Mouse (Mus musculus) kidney, embryonic 15.5 days (tissue): ENCODE measurements at regions not wholly inside any gene's neighbourhood (a gene's known extent, or its start where the extent isn't known, plus 50 kb on each side); places are given as distances from the start of the nearest gene placed in this dataset.

Experiments used
- ATAC-seq: fragments of 200-750 bp; cut with Nextera tagmentation; replicated peaks from 2 replicates; pipeline ENCODE4 v1.8.0; 2017; ENCODE audit warnings: moderate TSS enrichment; ENCODE audit not compliant: low FRiP score
- H3K27ac ChIP-seq: fragments of 300-500 bp; sonication (generic); 2 replicates; pipeline ENCODE4 v1.5.1; 2015; ENCODE audit warnings: mild to moderate bottlenecking, inconsistent platforms
- H3K27me3 ChIP-seq: fragments of 300-500 bp; sonication (generic); 2 replicates; pipeline ENCODE4 v1.6.1; 2015; ENCODE audit warnings: inconsistent platforms
- H3K36me3 ChIP-seq: fragments of 300-500 bp; sonication (generic); 2 replicates; pipeline ENCODE4 v1.6.1; 2015; ENCODE audit warnings: inconsistent platforms
- H3K4me1 ChIP-seq: fragments of 300-500 bp; sonication (generic); 2 replicates; pipeline ENCODE4 v1.6.1; 2015; ENCODE audit warnings: inconsistent platforms
- H3K4me2 ChIP-seq: fragments of 300-500 bp; sonication (generic); 2 replicates; pipeline ENCODE4 v1.6.1; 2015; ENCODE audit warnings: moderate library complexity, mild to moderate bottlenecking, inconsistent platforms
- H3K4me3 ChIP-seq: fragments of 300-500 bp; sonication (generic); replicated peaks from 2 replicates; pipeline ENCODE4 v1.5.1; 2015; ENCODE audit warnings: mild to moderate bottlenecking, inconsistent platforms
- H3K9ac ChIP-seq: fragments of 300-500 bp; sonication (generic); 2 replicates; pipeline ENCODE4 v1.6.1; 2015; ENCODE audit warnings: mild to moderate bottlenecking, inconsistent platforms
- H3K9me3 ChIP-seq: fragments of 300-500 bp; sonication (generic); replicated peaks from 2 replicates; pipeline ENCODE4 v1.6.1; 2016; ENCODE audit warnings: inconsistent platforms
- WGBS: fragments of 180-500 bp; shearing (Covaris S2); methylation state at CpG from one replicate; pipeline ENCODE4 v1.1.7; 2015; ENCODE audit warnings: mixed read lengths; 5-methylcytosine and 5-hydroxymethylcytosine counted together

- ATAC-seq: peak; percentile 25; the same call in 1 of the 2 replicates
- H3K9ac ChIP-seq: no peak overlapping the region
- H3K36me3 ChIP-seq: no peaks in the 10 kb centered on the region
- H3K4me1 ChIP-seq: no peaks in the 10 kb centered on the region
- H3K4me2 ChIP-seq: no peak overlapping the region
- H3K9me3 ChIP-seq: no peaks in the 10 kb centered on the region
- no peak overlapping the region for H3K4me3 ChIP-seq
- 58% methylated on average over 2 of the region's 2 CpGs for WGBS
- H3K27me3 ChIP-seq: no peaks in the 10 kb centered on the region
- no peak overlapping the region for H3K27ac ChIP-seq
Observed at GRCm38 (mm10) chr2:105552092-105552491, 116.6 kb upstream of the Pax6 start.

GRCm38 (mm10) chr2:105586782-105587181, 81.9 kb upstream of the Pax6 start:
- no peaks in the 10 kb centered on the region for H3K27me3 ChIP-seq
- H3K4me3 ChIP-seq: no peak overlapping the region
- H3K27ac ChIP-seq: no peak overlapping the region
- ATAC-seq: no peak
- H3K36me3 ChIP-seq: no peaks in the 10 kb centered on the region
- H3K9me3 ChIP-seq: no peaks in the 10 kb centered on the region
- H3K4me2 ChIP-seq: no peak overlapping the region
- WGBS: 27% methylated on average over 2 of the region's 2 CpGs
- no peak overlapping the region for H3K9ac ChIP-seq
- no peaks in the 10 kb centered on the region for H3K4me1 ChIP-seq

GRCm38 (mm10) chr2:105594131-105594530, 74.6 kb upstream of the Pax6 start:
- no peak overlapping the region for H3K4me2 ChIP-seq
- 83% methylated on average over 2 of the region's 2 CpGs for WGBS
- H3K27me3 ChIP-seq: no peaks in the 10 kb centered on the region
- no peak overlapping the region for H3K27ac ChIP-seq
- no peaks in the 10 kb centered on the region for H3K9me3 ChIP-seq
- no peak overlapping the region for H3K9ac ChIP-seq
- H3K4me3 ChIP-seq: no peak overlapping the region
- no peak for ATAC-seq
- no peaks in the 10 kb centered on the region for H3K4me1 ChIP-seq
- no peaks in the 10 kb centered on the region for H3K36me3 ChIP-seq

GRCm38 (mm10) chr2:105604553-105605116, 64.1 kb upstream of the Pax6 start:
- 68% methylated on average over 11 of the region's 11 CpGs for WGBS
- Histone ChIP-seq H3K9ac (no peak overlapping the region), H3K4me3 (no peak overlapping the region), H3K27me3 (0 out of 2 replicates have a peak, but pooled peaks cover 6% of the 10 kb centered on the region), H3K9me3 (no peaks in the 10 kb centered on the region), H3K4me1 (no peaks in the 10 kb centered on the region), H3K4me2 (no peak overlapping the region), H3K36me3 (no peaks in the 10 kb centered on the region), H3K27ac (no peak overlapping the region)
- no peak for ATAC-seq

GRCm38 (mm10) chr2:105607969-105608538, 60.6 kb upstream of the Pax6 start:
- Histone ChIP-seq H3K4me2 (no peak overlapping the region), H3K9ac (no peak overlapping the region), H3K27ac (no peak overlapping the region), H3K27me3 (peaks cover 22% of the 10 kb centered on the region), H3K4me3 (no peak overlapping the region), H3K36me3 (no peaks in the 10 kb centered on the region), H3K4me1 (peaks cover 9% of the 10 kb centered on the region), H3K9me3 (no peaks in the 10 kb centered on the region)
- 63% methylated on average over 8 of the region's 8 CpGs for WGBS
- ATAC-seq: no peak

GRCm38 (mm10) chr2:105608756-105609155, 59.9 kb upstream of the Pax6 start:
- no peak for ATAC-seq
- WGBS: 74% methylated on average over 7 of the region's 7 CpGs
- Histone ChIP-seq H3K4me1 (peaks cover 9% of the 10 kb centered on the region), H3K4me3 (no peak overlapping the region), H3K36me3 (no peaks in the 10 kb centered on the region), H3K27ac (no peak overlapping the region), H3K27me3 (peaks cover 29% of the 10 kb centered on the region), H3K9me3 (no peaks in the 10 kb centered on the region), H3K9ac (no peak overlapping the region), H3K4me2 (no peak overlapping the region)

- no peak for ATAC-seq
- Histone ChIP-seq H3K9ac (no peak overlapping the region), H3K4me2 (no peak overlapping the region), H3K4me3 (no peak overlapping the region), H3K27me3 (peaks cover 32% of the 10 kb centered on the region), H3K27ac (no peak overlapping the region), H3K36me3 (no peaks in the 10 kb centered on the region), H3K4me1 (peaks cover 9% of the 10 kb centered on the region), H3K9me3 (no peaks in the 10 kb centered on the region)
- WGBS: 31% methylated on average over 5 of the region's 5 CpGs
Observed at GRCm38 (mm10) chr2:105611014-105611413, 57.7 kb upstream of the Pax6 start.

- Histone ChIP-seq H3K4me1 (peaks cover 9% of the 10 kb centered on the region), H3K9me3 (no peaks in the 10 kb centered on the region), H3K4me3 (no peak overlapping the region), H3K4me2 (peak overlapping the region; percentile 44; the same call in 1 of the 2 replicates), H3K27ac (no peak overlapping the region), H3K36me3 (no peaks in the 10 kb centered on the region), H3K9ac (no peak overlapping the region), H3K27me3 (peaks cover 29% of the 10 kb centered on the region)
- WGBS: 9% methylated on average over 4 of the region's 4 CpGs
- no peak for ATAC-seq
Observed at GRCm38 (mm10) chr2:105611651-105612050, 57.0 kb upstream of the Pax6 start.

GRCm38 (mm10) chr2:105612051-105612664, 56.5 kb upstream of the Pax6 start:
- H3K4me1 ChIP-seq: peaks cover 9% of the 10 kb centered on the region
- WGBS: 6% methylated on average over 21 of the region's 21 CpGs
- peak overlapping the region; percentile 44 for H3K4me2 ChIP-seq
- H3K9ac ChIP-seq: no peak overlapping the region
- peaks cover 29% of the 10 kb centered on the region for H3K27me3 ChIP-seq
- no peak overlapping the region for H3K27ac ChIP-seq
- H3K4me3 ChIP-seq: 0 out of 2 replicates have a peak overlapping the region, but pooled peaks have one; percentile 5
- no peaks in the 10 kb centered on the region for H3K9me3 ChIP-seq
- H3K36me3 ChIP-seq: no peaks in the 10 kb centered on the region
- no peak; the same call in 1 of the 2 replicates for ATAC-seq

- H3K27ac ChIP-seq: no peak overlapping the region
- 37% methylated on average over 7 of the region's 7 CpGs for WGBS
- H3K27me3 ChIP-seq: peaks cover 29% of the 10 kb centered on the region
- no peaks in the 10 kb centered on the region for H3K36me3 ChIP-seq
- peak overlapping the region; percentile 44 for H3K4me2 ChIP-seq
- H3K9ac ChIP-seq: no peak overlapping the region
- H3K4me1 ChIP-seq: peaks cover 9% of the 10 kb centered on the region
- H3K9me3 ChIP-seq: no peaks in the 10 kb centered on the region
- ATAC-seq: no peak
- no peak overlapping the region for H3K4me3 ChIP-seq
Observed at GRCm38 (mm10) chr2:105612706-105613105, 56.0 kb upstream of the Pax6 start.

- Histone ChIP-seq H3K4me1 (peaks cover 9% of the 10 kb centered on the region), H3K9me3 (no peaks in the 10 kb centered on the region), H3K4me2 (no peak overlapping the region), H3K36me3 (no peaks in the 10 kb centered on the region), H3K27ac (no peak overlapping the region), H3K9ac (no peak overlapping the region), H3K27me3 (peaks cover 29% of the 10 kb centered on the region), H3K4me3 (no peak overlapping the region)
- no peak for ATAC-seq
- WGBS: 56% methylated on average over 6 of the region's 6 CpGs
Observed at GRCm38 (mm10) chr2:105613243-105613642, 55.5 kb upstream of the Pax6 start.

- no peaks in the 10 kb centered on the region for H3K36me3 ChIP-seq
- no peaks in the 10 kb centered on the region for H3K9me3 ChIP-seq
- WGBS: 32% methylated on average over 18 of the region's 18 CpGs
- no peak overlapping the region for H3K27ac ChIP-seq
- no peak overlapping the region for H3K9ac ChIP-seq
- H3K4me3 ChIP-seq: peak overlapping the region; percentile 18; the same call in 1 of the 2 replicates
- peaks cover 9% of the 10 kb centered on the region for H3K4me1 ChIP-seq
- H3K27me3 ChIP-seq: peaks cover 25% of the 10 kb centered on the region
- ATAC-seq: peak; percentile 72
- H3K4me2 ChIP-seq: peak overlapping the region; percentile 53
Observed at GRCm38 (mm10) chr2:105615891-105616733, 52.6 kb upstream of the Pax6 start.
